Mouse (Mus musculus) olfactory bulb, adult 2 months (tissue): ENCODE data around the gene Lmnb2. TPM values are rescaled to one million over a fixed set of nuclear protein-coding genes. Genes with fewer than 3 reads are reported as not detected.

Experiments used
- H3K27ac ChIP-seq: fragments of 200-500 bp; 2 replicates; pipeline ENCODE4 v1.5.1; 2012; ENCODE audit warnings: low read depth, low read length; ENCODE audit not compliant: insufficient read depth
- H3K4me1 ChIP-seq: fragments of 200-500 bp; 2 replicates; pipeline ENCODE4 v1.6.1; 2012; ENCODE audit warnings: low read length; ENCODE audit not compliant: control insufficient read depth, insufficient read depth
- H3K4me3 ChIP-seq: fragments of 200-500 bp; 2 replicates; pipeline ENCODE4 v1.5.1; 2012; ENCODE audit warnings: mild to moderate bottlenecking, low read depth, low read length, moderate library complexity; ENCODE audit not compliant: insufficient read depth
- CTCF ChIP-seq: fragments of 200-500 bp; IDR thresholded peaks from 2 replicates; pipeline ENCODE4 v1.5.1; 2012; ENCODE audit warnings: low read depth, mild to moderate bottlenecking, low read length, moderate library complexity; ENCODE audit not compliant: insufficient read depth
- POLR2A ChIP-seq: fragments of 200-500 bp; IDR thresholded peaks from 2 replicates; pipeline ENCODE4 v1.6.1; 2012; ENCODE audit warnings: mild to moderate bottlenecking, low read depth, low read length, moderate library complexity; ENCODE audit not compliant: insufficient read depth
- WGBS: fragments of 180-500 bp; shearing (Covaris S2); methylation state at CpG from one replicate; pipeline ENCODE4 v1.1.7; 2018; 5-methylcytosine and 5-hydroxymethylcytosine counted together
- polyA plus RNA-seq: library from polyadenylated mRNA; stranded (reverse); fragments of >200 nt; gene quantifications from 2 replicates; pipeline ENCODE4 v1.2.4, GENCODE M21; 2012; ENCODE audit warnings: low replicate concordance; ENCODE audit not compliant: missing spikeins, insufficient read depth, insufficient read length

The Lmnb2 gene
- polyA plus RNA-seq, 1 experiment, result not detected

GRCm38 (mm10) chr10:80876594-80876993, 41.5 kb downstream of the Lmnb2 start:
- TF ChIP-seq CTCF (no peak), POLR2A (no peak)
- WGBS, result 29% methylated on average over 3 of the region's 3 CpGs
- Histone ChIP-seq H3K4me3 (no peak overlapping the region), H3K27ac (no peak overlapping the region), H3K4me1 (no peaks in the 10 kb centered on the region; the same call in 1 of the 2 replicates)

- no peak for TF ChIP-seq CTCF
- TF ChIP-seq POLR2A, result no peak
- Histone ChIP-seq H3K4me1 (no peaks in the 10 kb centered on the region; the same call in 1 of the 2 replicates), H3K4me3 (no peak overlapping the region), H3K27ac (no peak overlapping the region)
- WGBS, result 12% methylated on average over 5 of the region's 5 CpGs
Measured at GRCm38 (mm10) chr10:80876028-80876427, 42.0 kb downstream of the Lmnb2 start.

- WGBS, result 85% methylated on average over 9 of the region's 9 CpGs
Measured at GRCm38 (mm10) chr10:80874035-80874434, 44.0 kb downstream of the Lmnb2 start.

GRCm38 (mm10) chr10:80871581-80871980, 46.5 kb downstream of the Lmnb2 start, which contains the start of gene Tmprss9:
Gene Tmprss9, plus strand, starts transcription at chr10:80871848.
- H3K4me1 ChIP-seq, result no peaks in the 10 kb centered on the region; the same call in 1 of the 2 replicates
- H3K27ac ChIP-seq, result no peak within 1 kb of the TSS
- WGBS, result 30% methylated on average over 9 of the region's 9 CpGs

More at GRCm38 (mm10) chr10:80874035-80874434, 44.0 kb downstream of the Lmnb2 start:
- Histone ChIP-seq H3K4me3 (no peak overlapping the region), H3K4me1 (no peaks in the 10 kb centered on the region; the same call in 1 of the 2 replicates), H3K27ac (no peak overlapping the region)
- no peak for TF ChIP-seq CTCF
- TF ChIP-seq POLR2A, result no peak

DNA sequence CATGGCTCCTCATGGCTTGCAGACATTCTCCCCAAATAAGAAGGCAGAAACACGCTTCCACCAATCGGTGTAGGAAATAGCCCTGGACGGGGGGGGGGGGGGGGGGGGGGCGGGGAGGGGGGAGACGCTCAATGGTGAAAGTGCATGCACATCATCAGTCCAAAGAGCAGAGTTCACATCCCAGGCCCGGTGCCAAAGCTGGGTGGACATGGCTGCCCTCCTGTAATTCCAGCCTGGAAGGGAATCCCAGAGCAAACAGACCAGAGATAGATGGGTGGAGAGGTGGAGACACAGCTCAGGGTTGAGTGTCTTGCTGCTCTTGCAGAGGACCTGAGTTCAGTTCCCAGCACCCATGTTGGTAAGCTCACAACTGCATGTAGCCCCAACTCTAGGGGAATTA, 47.1 kb downstream of the Lmnb2 start:
- WGBS, result 41% methylated on average over 5 of the region's 6 CpGs
- Histone ChIP-seq H3K4me1 (no peaks in the 10 kb centered on the region), H3K4me3 (no peak overlapping the region), H3K27ac (no peak overlapping the region)
- no peak for TF ChIP-seq CTCF
- no peak for TF ChIP-seq POLR2A

More at GRCm38 (mm10) chr10:80871581-80871980, 46.5 kb downstream of the Lmnb2 start, which contains the start of gene Tmprss9:
- no peak for TF ChIP-seq POLR2A
- TF ChIP-seq CTCF, result no peak
- no peak within 1 kb of the TSS for H3K4me3 ChIP-seq

DNA sequence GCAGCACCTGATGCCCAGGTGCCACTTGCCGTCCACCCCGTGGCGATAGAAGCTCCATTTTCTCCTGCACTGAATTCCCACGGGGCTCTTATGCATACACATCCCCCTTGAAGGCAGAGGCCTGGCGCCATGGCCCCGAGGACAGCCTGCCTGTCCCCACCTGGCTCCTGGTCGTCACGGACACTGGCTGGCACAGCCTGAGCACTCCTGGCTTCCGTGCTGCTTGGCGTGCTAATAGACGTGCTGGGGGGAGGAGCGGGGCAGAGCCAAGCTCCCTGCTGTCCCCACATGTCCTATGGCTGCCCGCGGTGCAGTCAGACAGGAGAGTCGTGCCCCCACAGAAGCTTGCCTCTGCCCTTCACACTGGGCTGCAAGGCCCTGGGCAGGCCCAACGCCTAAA, 53.6 kb downstream of the Lmnb2 start:
- H3K4me3 ChIP-seq, result no peak overlapping the region
- 87% methylated on average over 16 of the region's 16 CpGs for WGBS
- no peaks in the 10 kb centered on the region for H3K4me1 ChIP-seq
- TF ChIP-seq CTCF, result no peak
- TF ChIP-seq POLR2A, result no peak
- no peak overlapping the region for H3K27ac ChIP-seq

DNA sequence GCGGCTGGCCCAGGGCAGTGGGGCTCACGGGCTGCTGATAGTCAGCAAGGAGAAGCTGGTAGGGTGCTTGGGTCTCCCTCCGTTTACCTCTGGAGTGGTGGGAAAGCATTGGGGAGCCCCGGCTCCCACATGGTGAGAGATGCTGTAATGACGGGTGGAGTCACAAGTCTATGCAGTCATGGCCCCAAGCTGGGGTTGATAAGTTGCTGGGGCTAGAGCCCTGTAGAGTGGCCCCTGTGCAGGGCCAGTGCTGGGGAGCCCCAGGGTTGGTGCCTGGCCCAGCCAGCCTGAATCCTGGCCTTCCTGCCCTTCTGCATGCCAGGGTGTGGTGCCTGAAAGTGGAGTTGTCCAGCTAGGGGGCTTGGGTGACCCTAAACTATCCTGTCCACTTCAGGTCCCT, 55.7 kb downstream of the Lmnb2 start:
- 92% methylated on average over 5 of the region's 5 CpGs for WGBS
- Histone ChIP-seq H3K27ac (no peak overlapping the region), H3K4me1 (peaks cover 10% of the 10 kb centered on the region), H3K4me3 (no peak overlapping the region)
- no peak for TF ChIP-seq CTCF
- TF ChIP-seq POLR2A, result no peak

DNA sequence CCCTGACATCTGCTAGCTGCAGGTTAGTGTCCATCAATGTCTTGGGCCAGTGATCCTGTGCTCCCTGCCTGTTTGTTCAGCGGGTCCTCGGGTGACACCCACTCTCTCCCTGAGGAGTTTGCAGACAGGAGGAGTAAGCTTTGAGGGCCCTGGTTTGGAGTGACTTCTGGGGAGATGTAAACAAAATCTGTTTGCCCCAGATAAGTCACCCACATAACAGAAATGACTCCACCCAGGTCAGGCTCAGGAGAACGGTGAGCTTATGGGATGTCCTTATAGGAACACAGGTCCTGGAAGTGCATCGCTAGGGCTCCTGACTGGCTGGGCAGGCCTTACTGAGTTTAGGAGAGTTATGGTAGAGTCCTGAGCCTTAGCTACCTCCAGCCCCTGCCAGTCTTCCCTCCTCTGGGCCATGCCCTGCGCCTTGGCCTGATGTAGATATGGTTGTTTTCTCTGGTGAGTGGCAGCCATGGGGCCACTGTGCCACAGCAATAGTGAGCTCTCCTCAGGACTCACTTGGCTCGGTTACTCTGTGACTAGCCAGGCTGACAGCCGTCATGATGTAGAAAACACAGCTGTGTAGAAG, 59.6 kb downstream of the Lmnb2 start:
- Histone ChIP-seq H3K27ac (no peak overlapping the region), H3K4me1 (peaks cover 34% of the 10 kb centered on the region)
- TF ChIP-seq POLR2A (no peak), CTCF (no peak)

DNA sequence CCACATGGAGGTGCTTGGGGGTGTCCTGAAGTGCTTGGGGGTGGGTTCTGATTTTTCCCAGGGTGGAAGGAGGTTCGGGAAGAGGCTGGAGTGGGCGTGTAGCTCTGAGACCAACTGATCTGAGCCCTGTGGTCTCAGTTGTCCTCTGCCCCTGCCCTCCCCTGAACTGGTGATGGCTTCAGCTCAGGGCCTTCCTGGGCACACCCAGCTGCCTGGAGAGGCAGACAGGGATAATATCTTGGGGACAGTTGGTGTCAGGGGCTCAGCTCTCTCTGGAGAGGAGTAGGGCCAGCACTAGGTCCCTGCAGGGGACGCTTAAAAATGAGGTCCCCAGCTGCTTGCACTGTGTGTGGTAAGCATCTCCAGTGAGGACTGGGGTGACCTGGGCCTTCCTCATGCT, 60.2 kb downstream of the Lmnb2 start:
- 75% methylated on average over 3 of the region's 3 CpGs for WGBS
- peaks cover 39% of the 10 kb centered on the region for H3K4me1 ChIP-seq
- 0 out of 2 replicates have a peak overlapping the region, but pooled peaks have one; percentile 27 for H3K27ac ChIP-seq
- TF ChIP-seq POLR2A (no peak), CTCF (no peak)
- H3K4me3 ChIP-seq, result no peak overlapping the region

More for the DNA sequence above, 59.6 kb downstream of the Lmnb2 start:
- 85% methylated on average over 7 of the region's 7 CpGs for WGBS
- no peak overlapping the region for H3K4me3 ChIP-seq
